Mouse (Mus musculus) adrenal gland, adult 18-20 months (tissue): ENCODE results near the gene Msl2. TPM values are rescaled to one million over a fixed set of nuclear protein-coding genes. Genes with fewer than 3 reads are reported as not detected.
A peak's percentile ranks its signal among the peaks of the same experiment; 100 is the strongest.

ENCODE experiments used
- DNase-seq, 2 experiments: peaks; one replicate each; pipeline ENCODE4 v3.0.0; 2021 to 2022; ENCODE audit warnings: low spot score in 2 of 2
- long read RNA-seq, 2 experiments: library from polyadenylated mRNA; stranded (forward); transcript quantifications; one replicate each; pipeline ENCODE4 v2.0.0; 2021
- total RNA-seq, 2 experiments: library from RNA; stranded (reverse); gene quantifications; 1 replicate in 1 of 2; 2 replicates in 1 of 2; pipeline ENCODE4 v1.2.3; 2021

Msl2 gene
- 10 to 100 TPM; 44.3 to 52.1 TPM for total RNA-seq
- long read RNA-seq, experiment 1, full-length matches to known transcripts = 1 of 1 reads
- long read RNA-seq, experiment 1, partial matches to known transcripts = 0 of 1 reads
- long read RNA-seq, experiment 1, other reads (novel, unspliced or antisense) = 0 of 1 reads
- long read RNA-seq, experiment 2, full-length matches to known transcripts = 2 of 7 reads
- long read RNA-seq, experiment 2, partial matches to known transcripts = 0 of 7 reads
- long read RNA-seq, experiment 2, other reads (novel, unspliced or antisense) = 5 of 7 reads

DNA sequence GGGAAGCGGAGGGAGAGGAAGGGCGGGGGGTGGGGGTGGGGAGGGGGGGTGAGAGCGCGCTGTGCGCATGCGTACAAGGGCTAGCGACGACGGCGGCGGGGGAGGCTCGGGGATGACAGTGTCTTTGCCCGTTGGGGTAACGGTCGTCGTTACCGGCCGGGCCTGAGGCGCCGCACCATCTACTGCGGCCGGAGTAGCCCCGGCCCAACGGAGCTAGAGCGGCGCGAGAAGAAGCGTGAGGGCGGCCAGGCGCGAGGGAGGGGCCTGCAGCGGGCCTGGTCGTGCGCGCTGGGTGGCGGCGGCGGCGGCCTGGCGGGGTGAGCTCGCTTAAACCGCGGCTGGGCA lies at the start of gene Msl2:
TSS of gene Msl2 (plus strand) at position 115 of the 345 bp plus-strand sequence.
- DNase-seq = no peak

DNA sequence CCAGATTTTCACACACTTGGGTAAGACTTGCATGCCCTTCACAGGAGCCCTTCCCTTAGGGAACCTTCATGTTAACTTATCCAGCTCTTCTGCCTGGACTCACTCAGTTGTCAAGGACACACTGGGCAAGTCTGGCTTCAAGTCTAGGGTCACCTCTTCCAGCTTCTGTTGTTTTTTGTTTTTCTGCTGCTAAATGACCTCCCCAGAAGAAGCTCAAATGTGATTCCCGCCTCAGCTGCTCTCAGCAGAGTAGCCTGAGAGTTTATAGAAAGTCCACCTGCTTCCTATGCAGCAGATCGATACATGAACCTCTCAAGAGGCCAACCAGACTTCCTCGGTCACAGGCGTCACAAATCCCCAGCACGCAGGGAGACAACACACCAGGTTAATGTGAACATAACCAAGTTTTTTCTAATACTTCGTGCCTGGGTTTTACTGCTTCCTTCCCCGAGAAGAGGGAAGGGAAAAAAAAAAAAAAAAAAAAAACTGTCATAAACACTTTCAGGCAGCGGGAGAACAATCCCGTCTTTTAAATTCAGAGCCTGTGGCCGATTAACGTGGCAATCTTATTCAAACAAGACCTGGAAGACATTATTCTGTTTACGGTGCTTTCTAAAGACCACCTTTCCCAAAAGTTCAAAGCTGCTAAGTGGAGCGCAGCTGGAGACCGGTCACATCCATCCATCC lies 40.0 kb upstream of the Msl2 start:
- peak in 1 of 2 experiments; percentile 8 for DNase-seq

DNA sequence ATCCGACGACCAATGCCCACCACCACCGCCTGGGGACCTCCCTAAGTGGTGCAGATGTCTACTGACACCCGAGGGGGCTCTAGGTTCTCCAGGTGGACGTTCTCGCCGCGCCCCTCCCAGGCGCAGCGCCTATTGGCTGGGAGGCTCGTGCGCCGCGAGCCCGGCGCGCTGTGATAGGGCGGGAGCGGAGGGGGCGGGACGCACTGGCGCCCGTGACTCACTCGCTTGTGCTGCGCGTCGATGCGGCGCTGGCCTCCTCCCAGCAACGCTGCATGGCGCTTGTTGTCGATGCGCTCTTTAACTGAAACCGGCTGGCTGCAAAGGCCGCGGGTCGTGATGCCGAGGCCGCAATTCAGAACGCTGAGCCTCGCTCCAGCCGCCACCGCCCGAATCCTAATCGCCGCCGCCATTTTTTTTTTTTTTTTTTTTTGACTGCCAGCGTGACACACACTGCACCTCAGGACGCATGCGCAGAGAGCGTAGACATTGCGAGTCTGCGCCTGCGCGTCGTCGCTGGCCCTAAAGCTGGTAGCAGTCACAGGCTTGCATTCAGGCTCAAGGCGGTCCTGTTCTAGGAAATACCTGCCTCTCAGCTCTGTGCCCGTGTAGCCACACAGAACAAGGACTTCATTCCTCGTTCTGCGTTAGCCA lies 39.3 kb upstream of the Msl2 start, which contains the start of gene Pccb:
TSS of gene Pccb (minus strand) at position 451 of the 651 bp plus-strand sequence.
- DNase-seq = peak; percentile 91 to 92

DNA sequence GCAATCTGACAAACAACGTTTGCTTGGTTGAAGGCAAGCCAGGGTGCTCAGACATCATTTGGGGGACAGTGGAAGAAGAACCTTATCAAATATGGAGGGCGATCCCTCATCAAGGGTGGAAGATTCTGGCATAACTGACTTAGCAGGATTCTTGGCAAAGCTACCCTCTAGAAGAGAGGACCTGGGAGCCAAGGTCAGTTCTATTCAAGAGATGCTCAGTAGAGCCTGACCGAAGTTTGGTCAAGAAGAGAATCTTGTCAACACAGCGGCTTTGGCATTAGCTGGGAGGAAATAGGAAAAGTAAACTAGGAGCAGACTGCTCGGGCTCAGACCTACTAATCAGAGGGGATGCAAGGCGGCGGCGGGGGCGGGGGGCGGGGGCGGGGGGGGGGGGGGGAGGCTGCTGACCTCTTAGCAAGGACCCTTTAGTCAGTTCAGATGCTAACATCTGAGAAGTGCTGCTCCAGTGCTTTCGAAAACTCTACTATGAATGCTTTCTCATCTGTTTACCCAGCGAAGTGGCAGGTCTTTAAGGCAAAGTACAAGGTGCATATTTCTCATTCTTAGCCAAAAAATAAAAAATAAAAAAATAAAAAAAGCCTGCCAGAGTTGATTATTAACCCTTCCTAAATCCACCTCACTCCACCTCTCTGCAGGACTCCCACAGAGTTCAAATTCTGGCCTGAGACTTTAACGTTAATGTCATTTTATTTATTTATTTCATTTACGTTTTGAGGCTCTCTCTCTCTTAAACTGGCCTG lies 37.9 kb upstream of the Msl2 start:
- DNase-seq = no peak

DNA sequence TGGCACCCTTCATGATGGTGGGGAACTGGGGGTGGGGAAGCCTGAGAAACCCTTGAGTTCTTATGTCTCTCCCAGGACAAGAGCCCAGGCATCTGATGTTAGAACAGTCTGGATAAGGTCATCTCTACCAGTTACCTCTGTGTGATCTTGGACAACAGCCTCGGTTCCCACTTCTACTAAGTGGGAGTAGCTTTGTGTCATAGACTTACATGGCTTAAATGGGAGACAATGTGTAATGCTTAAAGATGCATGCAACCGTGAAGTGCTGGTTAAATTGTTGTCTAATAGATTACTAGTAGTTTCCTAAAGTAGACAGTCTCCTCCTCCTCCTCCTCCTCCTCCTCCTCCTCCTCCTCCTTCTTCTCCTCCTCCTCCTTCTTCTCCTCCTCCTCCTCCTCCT lies 37.0 kb upstream of the Msl2 start:
- no peak for DNase-seq

DNA sequence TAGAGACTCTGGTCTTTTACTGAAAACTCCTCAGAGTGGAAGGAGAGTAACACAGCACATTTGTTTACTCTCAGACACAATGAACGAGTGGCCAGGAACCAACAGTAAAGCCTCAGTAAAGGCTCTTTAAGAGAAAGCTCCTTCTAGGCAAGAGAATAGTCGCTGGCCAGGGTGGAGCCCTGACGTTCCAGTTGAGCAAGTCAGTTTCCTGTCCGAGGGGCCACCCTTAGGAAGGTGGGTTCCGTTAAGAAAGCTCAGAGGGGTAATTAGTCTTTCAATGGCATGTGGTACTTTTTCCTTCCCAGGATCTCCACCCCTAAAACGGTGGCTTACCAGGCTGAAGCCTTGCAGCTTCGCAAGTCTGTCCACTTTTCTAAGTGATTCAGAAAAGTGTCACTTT lies 36.5 kb upstream of the Msl2 start:
- no peak for DNase-seq

DNA sequence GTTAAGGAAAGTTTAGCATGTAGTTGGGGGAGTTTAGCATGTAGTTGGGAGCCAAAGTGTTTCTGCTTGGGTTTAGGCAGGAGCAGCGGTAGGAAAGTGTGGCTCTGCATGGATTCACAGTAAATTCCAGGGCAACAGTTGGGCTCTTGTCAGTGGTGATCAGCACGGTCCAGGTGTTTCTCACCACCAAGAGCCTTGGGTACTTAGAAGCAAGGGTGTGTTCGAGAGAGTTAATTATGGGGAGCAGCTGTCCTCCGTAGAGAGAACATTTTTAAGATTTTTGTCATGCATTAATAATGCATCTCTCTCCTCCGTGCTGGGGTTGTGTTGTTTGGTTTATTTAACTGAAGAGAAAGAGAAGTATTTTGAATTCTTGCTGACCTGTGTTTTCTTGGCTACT lies 35.3 kb upstream of the Msl2 start:
- no peak for DNase-seq

DNA sequence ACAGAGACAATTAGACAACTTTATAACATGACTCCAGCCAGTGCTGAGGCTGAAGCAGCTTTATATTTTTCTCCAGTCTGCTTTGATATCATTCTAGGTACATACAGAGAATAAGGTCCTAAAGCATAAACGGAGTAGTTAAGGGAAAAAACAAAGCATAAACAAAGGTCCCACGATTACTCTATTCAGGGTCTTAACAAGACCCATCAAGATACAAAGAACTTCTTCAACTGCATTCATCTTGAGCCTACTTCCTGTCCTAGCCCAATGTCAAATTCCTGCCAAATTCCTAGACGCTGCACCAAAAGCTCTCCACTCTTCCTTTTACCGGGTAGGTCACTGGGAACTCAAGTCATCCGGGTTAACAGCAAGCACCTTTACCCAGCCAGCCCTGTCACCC lies 32.4 kb upstream of the Msl2 start:
- DNase-seq = no peak

DNA sequence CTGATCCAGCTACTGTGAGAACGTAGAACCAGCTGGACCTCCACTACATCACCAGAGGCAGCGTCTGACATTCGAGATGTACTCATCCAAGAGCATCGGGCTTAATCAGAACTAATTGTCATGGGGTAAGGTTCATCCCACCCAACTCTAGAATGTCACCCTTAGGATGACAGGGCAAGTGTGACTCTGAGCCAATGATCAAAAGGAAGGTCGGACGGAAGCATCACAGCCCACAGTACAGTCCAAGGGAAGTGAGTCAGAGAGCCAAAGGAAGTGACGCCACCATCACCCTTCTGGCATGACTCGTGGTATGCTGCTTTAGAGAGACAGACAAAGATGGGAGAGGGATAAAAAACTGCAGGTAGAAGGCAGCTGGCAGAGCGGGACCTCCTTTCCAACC lies 31.7 kb upstream of the Msl2 start:
- no peak for DNase-seq

DNA sequence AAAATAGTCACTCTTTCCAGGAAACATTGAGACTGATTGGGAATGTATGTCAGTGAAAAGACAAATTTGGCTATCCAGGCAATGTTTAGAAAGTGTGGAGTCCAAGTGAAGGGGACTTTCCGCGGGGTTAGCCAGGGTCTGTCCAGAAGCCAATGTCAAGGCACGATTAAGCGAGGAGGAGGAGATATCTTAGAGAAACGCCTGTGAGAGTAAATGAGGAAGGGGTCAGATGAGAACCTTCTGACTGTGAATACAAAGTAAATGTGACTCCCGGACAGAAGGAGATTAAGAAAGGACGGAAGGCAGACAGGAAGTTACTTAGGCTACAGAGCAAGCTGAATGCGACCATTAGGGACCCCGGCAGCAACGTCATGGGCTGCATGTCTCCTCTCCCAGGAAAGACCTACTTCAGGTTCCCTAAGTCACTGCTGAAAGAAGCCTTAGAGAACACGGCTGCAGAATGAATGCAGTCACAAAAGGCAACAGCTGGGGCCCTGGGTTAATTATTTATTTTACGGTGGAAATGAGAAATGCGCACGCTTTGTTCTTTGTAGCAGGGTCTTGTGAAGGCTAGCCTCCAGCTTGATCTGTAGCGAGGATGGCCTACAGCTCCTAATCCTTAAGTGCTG lies 28.1 kb upstream of the Msl2 start:
- no peak for DNase-seq

DNA sequence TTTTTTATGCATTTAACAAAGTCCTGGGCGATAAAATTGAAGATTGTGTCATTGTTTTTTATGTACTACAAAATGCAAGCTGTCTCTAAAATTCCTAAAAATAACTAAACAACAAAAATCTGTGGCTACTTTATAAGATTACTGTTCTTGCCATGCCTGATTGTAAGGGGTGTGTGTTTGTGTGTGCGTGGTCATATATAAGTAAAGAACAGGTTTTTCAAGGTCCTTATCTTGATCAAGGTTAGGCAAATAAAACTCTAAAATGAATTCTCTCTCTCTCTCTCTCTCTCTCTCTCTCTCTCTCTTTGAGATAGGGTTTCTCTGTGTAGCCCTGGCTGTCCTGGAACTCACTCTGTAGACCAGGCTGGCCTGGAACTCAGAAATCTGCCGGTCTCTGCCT lies 21.9 kb upstream of the Msl2 start:
- no peak for DNase-seq

DNA sequence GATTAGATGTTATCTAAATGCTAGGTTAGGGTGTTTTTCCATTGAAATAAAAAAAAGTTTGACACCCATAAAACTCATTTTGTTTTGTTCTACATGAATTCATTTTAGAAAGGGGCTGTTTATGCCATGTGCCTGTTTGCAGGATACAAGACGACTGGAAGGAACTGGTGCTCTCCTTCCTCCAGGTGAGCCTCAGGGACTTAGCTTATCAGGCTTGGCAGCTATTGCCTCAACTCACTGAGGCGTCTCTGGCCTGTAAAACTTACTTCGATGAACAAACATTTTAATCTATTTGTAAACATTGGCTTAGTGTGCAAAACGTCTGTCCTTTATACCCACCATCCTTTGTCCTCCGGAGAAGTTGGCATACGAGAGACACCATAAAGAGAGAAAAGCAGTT lies 21.2 kb upstream of the Msl2 start:
- DNase-seq = no peak

DNA sequence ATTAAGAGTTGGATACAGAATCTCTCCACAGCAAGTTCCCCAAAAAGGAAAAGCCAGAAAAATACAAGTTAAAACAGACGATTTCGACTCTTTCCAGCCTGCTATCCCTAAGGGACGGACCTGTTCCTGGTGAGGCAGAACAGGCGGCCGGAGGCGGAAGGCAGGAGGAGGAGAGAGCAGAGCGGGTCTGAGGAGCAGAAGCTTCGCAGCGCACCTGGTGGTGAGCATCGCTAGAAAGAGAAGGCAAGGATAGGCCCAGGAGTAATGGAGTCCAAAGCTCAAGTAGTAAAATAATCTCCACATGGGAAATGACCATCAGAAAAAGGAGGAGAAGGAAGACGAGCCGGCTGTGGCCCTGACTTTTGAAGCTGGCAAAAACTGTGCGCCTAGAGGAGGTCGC lies 20.6 kb upstream of the Msl2 start:
- no peak for DNase-seq

DNA sequence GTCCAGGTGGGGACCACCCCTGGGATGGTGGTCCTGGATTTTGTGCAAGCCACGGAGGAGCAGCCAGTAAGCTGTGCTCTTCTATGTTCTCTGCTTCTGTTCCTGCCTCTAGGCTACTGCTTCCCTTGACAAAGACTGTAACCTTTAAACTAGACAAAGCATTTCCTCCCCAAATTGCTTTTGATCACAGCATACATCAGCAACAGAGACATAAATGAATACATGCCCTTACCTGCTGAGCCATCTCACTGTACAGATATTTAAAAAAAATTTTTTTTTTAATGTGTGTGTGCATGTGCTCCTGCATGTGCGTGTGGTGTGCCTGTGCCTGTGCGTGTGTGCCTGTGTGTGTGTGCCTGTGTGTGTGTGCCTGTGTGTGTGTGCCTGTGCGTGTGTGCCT lies 16.7 kb upstream of the Msl2 start:
- DNase-seq = no peak

DNA sequence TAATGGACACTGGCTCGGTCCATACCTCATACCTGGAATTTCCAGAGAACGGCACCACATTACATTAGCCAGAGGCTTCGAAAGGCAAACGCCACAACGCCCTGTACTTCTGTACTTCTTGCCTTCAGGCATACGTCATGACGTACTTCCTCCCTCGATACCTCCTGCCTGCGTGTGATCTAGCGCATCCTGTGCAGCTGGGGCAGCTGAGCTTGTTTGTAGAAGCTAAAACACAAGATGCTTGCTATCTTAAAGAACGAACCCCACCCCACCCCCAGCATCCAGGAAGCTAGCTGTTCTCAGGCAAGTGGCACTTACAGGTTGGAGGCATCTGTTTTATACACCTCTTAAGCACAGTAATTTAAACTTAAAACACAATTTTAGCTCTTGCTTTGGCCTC lies 12.9 kb upstream of the Msl2 start:
- no peak for DNase-seq

DNA sequence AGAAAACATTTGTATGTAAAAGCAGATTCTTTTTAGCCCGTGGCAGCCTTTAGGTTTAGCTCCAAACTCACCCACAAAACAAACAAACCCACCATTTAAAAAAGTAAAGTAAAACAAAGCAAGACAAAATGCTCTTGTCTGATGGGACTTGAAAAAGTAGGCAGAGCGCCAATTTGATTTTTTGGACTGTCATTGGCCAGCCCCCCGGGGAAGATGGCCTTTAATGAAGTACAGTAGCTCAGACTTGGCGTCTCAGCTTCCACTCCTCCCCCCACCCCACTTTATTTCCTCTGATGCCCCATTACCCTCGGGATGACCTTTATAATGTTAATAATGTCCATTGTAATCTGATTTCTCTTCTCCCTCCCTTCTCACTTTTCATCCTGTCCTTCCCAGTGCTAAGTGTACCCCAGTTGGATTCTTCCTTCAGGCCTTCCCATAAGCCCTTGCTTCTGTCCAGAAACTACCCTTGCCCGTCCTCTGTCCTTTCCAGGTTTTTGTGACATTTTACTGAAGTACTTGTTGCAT lies 11.6 kb upstream of the Msl2 start:
- no peak for DNase-seq

DNA sequence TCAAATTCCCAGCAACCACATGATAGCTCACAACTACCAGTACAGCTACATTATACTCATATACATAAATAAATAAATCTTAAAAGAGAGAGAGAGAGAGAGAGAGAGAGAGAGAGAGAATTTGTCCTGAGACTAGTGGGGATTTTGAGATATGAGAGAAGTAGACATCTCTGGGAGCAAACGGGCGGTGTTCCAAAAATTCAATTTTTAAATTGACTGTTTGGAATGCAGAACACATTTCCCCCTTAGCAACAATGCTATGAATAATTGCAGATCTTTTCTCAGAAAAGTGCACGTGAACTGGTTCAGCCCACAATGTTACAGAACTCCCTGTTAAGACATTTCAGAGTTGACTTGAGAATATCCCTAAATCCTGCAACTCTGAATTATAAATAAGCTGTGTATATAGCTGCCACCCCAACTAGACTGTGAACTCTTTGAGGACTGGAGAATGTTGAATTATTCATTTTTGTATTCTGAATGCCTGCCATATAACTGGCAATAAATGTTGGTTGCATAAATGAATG lies 8.8 kb upstream of the Msl2 start:
- DNase-seq = no peak

DNA sequence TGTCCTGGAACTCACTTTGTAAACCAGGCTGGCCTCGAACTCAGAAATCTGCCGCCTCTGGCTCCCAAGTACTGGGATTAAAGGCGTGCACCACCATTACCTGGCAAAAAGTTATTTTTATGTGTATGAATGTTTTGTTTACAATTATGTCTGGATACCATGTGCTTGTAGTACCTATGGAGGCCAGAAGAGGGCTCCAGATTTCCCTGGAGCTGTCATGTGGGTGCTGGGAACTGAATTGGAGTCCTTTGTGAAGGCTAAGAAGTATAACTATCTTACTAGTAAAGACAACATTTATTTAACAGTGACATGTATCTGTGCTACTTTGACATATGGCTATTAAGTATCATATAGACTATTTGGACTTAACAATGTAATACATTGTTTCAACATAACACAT lies 4.1 kb upstream of the Msl2 start:
- DNase-seq = no peak

DNA sequence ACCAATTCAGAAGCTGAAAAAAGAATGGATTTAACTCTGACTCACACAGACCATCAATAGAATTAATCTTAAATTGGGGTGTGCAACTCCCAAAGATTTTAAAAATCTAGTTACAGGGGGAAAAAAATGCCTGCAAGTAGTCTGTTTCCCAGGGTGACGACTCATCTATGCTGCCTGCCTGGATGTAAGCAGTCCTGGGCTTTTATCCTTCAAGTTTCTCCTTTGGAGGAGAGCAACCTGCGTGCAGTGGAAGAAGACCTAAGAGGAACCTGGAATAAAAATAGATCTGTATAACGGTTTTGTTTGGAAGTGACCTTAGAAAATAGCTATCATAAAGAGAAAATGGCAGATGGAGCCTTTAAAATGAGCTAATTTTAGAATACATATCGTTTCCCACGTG lies 1.4 kb upstream of the Msl2 start:
- DNase-seq = no peak

DNA sequence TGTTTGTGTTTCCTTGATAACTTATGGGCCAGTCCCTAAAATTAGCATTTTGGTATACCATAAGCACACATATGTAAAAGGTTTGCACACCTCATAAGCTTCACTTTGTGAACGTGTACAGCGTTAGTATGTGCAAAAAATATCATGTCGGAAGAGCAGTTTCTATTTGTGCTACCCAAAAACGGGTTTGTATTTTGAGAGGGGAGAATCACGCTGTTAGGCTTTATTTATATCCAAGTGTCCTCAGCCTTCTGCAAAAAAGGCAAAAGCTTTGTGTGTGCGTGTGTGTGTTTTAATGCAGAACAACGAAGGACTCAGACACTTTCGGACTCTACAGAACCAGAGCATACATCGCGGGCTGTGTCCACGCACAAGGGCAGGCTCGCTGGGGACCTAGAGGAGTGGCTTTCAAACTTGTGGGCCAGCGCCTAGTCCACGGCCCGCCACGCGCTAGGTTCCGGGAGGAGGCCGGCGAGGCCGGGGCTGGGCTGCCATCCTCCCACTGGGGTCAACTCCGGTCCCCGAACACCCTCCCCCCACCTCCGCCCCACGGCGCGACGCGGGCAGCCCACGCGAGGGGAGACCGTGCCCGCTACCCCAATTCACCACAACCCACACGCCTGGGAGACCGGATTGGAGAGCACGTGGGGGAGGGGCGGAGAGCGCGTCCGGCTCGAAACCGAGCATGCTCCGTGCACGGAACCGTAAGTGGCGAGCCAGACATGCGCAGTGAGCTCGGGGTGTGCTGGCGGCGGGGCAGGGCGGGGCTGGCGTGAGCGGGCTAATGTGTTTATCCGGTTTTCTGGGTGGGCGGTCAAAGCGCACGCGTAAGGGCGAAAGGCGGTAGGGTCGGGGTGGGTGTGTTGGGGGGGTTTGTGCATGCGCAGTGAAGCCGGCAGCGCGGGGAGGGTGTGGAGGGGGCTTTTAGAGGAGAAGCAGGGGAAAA lies 587 bp upstream of the Msl2 start:
- DNase-seq = peak; percentile 98 to 99
